Mouse (Mus musculus): ENCODE data around the gene Nrg4.
A peak's percentile ranks its signal among the peaks of the same experiment; 100 is the strongest.

Nrg4 gene

GRCm38 (mm10) chr9:55326515-55327233, at the start of gene Nrg4, which contains the start of gene Tmem266:
TSS of gene Nrg4 (minus strand) at chr9:55326844.
TSS of gene Tmem266 (plus strand) at chr9:55326913.
- peak; percentile 86 for DNase-seq

- no peak for DNase-seq
Measured at GRCm38 (mm10) chr9:55371908-55372307, 45.3 kb upstream of the Nrg4 start.

GRCm38 (mm10) chr9:55368011-55368410, 41.4 kb upstream of the Nrg4 start:
- DNase-seq = no peak

GRCm38 (mm10) chr9:55363707-55364106, 37.1 kb upstream of the Nrg4 start:
- DNase-seq = no peak

GRCm38 (mm10) chr9:55361969-55362368, 35.3 kb upstream of the Nrg4 start:
- DNase-seq = no peak

GRCm38 (mm10) chr9:55360861-55361260, 34.2 kb upstream of the Nrg4 start:
- no peak for DNase-seq

GRCm38 (mm10) chr9:55360372-55360771, 33.7 kb upstream of the Nrg4 start:
- no peak for DNase-seq

- DNase-seq = no peak
Measured at GRCm38 (mm10) chr9:55357164-55357563, 30.5 kb upstream of the Nrg4 start.

- DNase-seq = no peak
Measured at GRCm38 (mm10) chr9:55355270-55355834, 28.7 kb upstream of the Nrg4 start.

GRCm38 (mm10) chr9:55354686-55355085, 28.0 kb upstream of the Nrg4 start:
- no peak for DNase-seq

- no peak for DNase-seq
Measured at GRCm38 (mm10) chr9:55348664-55349063, 22.0 kb upstream of the Nrg4 start.

- no peak for DNase-seq
Measured at GRCm38 (mm10) chr9:55345332-55345731, 18.7 kb upstream of the Nrg4 start.

- DNase-seq = no peak
Measured at GRCm38 (mm10) chr9:55344165-55344564, 17.5 kb upstream of the Nrg4 start.

- no peak for DNase-seq
Measured at GRCm38 (mm10) chr9:55332949-55333348, 6.3 kb upstream of the Nrg4 start.

GRCm38 (mm10) chr9:55332476-55332875, 5.8 kb upstream of the Nrg4 start:
- DNase-seq = no peak

- DNase-seq = no peak
Measured at GRCm38 (mm10) chr9:55329401-55329800, 2.8 kb upstream of the Nrg4 start.

- DNase-seq = no peak
Measured at GRCm38 (mm10) chr9:55328151-55328918, 1.7 kb upstream of the Nrg4 start.

GRCm38 (mm10) chr9:55327234-55327615, 581 bp upstream of the Nrg4 start:
- peak; percentile 16 for DNase-seq

GRCm38 (mm10) chr9:55325564-55326514, 805 bp downstream of the Nrg4 start:
- no peak for DNase-seq

- no peak for DNase-seq
Measured at GRCm38 (mm10) chr9:55325061-55325460, 1.6 kb downstream of the Nrg4 start.

- no peak for DNase-seq
Measured at GRCm38 (mm10) chr9:55324516-55324915, 2.1 kb downstream of the Nrg4 start.

GRCm38 (mm10) chr9:55324085-55324484, 2.6 kb downstream of the Nrg4 start:
- DNase-seq = no peak

- no peak for DNase-seq
Measured at GRCm38 (mm10) chr9:55322641-55323040, 4.0 kb downstream of the Nrg4 start.

Data from thymus, postnatal 4 days (tissue).